Mouse (Mus musculus) lung, postnatal 25 days (tissue): ENCODE results near the gene Rprm.
A peak's percentile ranks its signal among the peaks of the same experiment; 100 is the strongest.

Experiments used
- DNase-seq: peaks from one replicate; pipeline ENCODE4 v3.0.0; 2022; ENCODE audit warnings: low spot score

The Rprm gene

GRCm38 (mm10) chr2:54085430-54086087 is at the start of gene Rprm:
Gene Rprm (minus strand): TSS chr2:54085552.
- peak; percentile 84 for DNase-seq

- no peak for DNase-seq
These were observed 34.0 kb upstream of the Rprm start for GRCm38 (mm10) chr2:54119305-54119704.

GRCm38 (mm10) chr2:54118881-54119280 is 33.5 kb upstream of the Rprm start:
- DNase-seq, result peak; percentile 24

- no peak for DNase-seq
These were observed 25.9 kb upstream of the Rprm start for GRCm38 (mm10) chr2:54111294-54111693.

- DNase-seq, result no peak
These were observed 20.9 kb upstream of the Rprm start for GRCm38 (mm10) chr2:54106232-54106726.

GRCm38 (mm10) chr2:54099939-54100338 is 14.6 kb upstream of the Rprm start:
- no peak for DNase-seq

GRCm38 (mm10) chr2:54092616-54093015 is 7.3 kb upstream of the Rprm start:
- no peak for DNase-seq

- no peak for DNase-seq
These were observed 902 bp upstream of the Rprm start for GRCm38 (mm10) chr2:54086254-54086653.

GRCm38 (mm10) chr2:54084737-54085429 is 469 bp downstream of the Rprm start:
- DNase-seq, result no peak

- DNase-seq, result no peak
These were observed 1.3 kb downstream of the Rprm start for GRCm38 (mm10) chr2:54083861-54084736.

GRCm38 (mm10) chr2:54078961-54079360 is 6.4 kb downstream of the Rprm start:
- no peak for DNase-seq

- DNase-seq, result no peak
These were observed 13.8 kb downstream of the Rprm start for GRCm38 (mm10) chr2:54071526-54071925.

- DNase-seq, result no peak
These were observed 22.9 kb downstream of the Rprm start for GRCm38 (mm10) chr2:54062421-54062820.

- no peak for DNase-seq
These were observed 24.3 kb downstream of the Rprm start for GRCm38 (mm10) chr2:54061039-54061438.
